ENCODE assay signal across 8 mouse cellular contexts in the genomic region with DNA sequence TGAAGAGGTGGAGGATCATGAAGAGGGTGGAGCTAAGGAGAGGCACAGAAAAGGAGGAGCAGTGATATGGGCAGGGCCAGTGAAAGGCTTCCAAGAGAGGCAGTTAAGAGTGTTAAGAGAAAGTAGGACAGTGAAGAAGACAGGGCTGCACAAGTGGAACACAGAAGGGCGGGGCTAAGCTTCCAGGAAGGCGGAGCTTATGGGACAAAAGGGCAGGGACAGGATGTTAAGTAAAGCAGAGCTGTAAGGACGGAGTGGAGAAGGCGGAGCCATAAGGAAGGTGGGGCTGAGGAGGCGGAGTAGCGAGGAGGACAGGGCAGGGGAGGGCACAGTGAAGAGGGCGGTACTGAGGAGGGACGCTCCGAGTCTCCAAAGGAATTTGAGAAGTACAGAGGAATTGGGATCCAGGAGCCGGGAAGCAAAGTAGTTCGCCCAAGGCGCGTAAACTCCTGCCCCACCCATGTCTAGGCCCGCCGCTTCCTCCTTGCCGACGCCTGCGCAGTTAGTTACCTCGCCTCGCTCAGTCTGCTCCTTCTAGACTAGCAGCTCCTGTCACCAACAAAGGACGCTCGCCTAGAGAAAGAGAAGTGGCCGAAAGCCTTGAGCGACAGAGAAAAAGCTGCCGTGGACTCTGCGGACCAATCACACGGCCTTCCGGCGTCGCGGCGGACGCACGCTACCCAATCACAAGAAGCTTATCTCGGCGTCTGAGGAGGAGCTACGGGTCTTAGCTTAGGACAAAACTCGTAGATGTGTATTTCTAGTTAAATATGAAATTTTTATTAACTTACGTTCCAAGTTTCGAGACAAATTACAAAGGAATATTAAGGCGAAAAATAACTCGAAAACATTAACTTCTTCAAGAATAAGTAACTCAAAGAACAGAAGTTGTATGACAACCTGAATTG. TPM values are rescaled to one million over a fixed set of nuclear protein-coding genes. Genes with fewer than 3 reads are reported as not detected.
DNase-seq lines count a peak whose midpoint lies in the region; ATAC-seq lines count a peak whose summit lies in the region.

A gene (minus strand): TSS at position 700 of the 908 bp plus-strand sequence.

- H3K9ac ChIP-seq in hindbrain, embryonic 14.5 days = peak within 1 kb of the TSS; percentile 75

- under 1% methylated on average over 42 of the region's 42 CpGs for WGBS in hindbrain, embryonic 14.5 days

- ATAC-seq in hindbrain, embryonic 14.5 days (ENCODE audit: low FRiP score) = peak; percentile 97

- H3K27ac ChIP-seq in hindbrain, embryonic 14.5 days = peak within 1 kb of the TSS; percentile 93

- H3K4me3 ChIP-seq in hindbrain, embryonic 14.5 days (replicated peaks; ENCODE audit: low read length) = peak within 1 kb of the TSS; percentile 69

- peak; percentile 100 for DNase-seq in R1 (ENCODE audit: low read depth, low spot score)
- peak; percentile 89 to 90 for DNase-seq in cerebellum, postnatal 25 days
- peak; percentile 77 to 78 for DNase-seq in frontal cortex, postnatal 25 days (ENCODE audit: low spot score in 2 of 2)
- peak; percentile 94 for DNase-seq in hindbrain, embryonic 14.5 days (ENCODE audit: low spot score)
- DNase-seq in layer of hippocampus, postnatal 36 days = peak; percentile 87 to 88
- DNase-seq in lung, postnatal 36 days = peak; percentile 97
- DNase-seq in retina, postnatal 1 day = peak; percentile 98
- peak; percentile 86 to 89 for DNase-seq in urinary bladder, adult 18-20 months (ENCODE audit: low spot score in 2 of 2)

- peaks cover 4% of the 10 kb centered on the region; the same call in 1 of the 2 replicates for H3K4me1 ChIP-seq in hindbrain, embryonic 14.5 days (replicated peaks; ENCODE audit: control insufficient read depth, insufficient read depth, low read length)

- peaks cover 36% of the 10 kb centered on the region for H3K36me3 ChIP-seq in hindbrain, embryonic 14.5 days (replicated peaks; ENCODE audit: control insufficient read depth, insufficient read depth)

- H3K27me3 ChIP-seq in hindbrain, embryonic 14.5 days (ENCODE audit: control insufficient read depth, insufficient read depth, low read length) = no peaks in the 10 kb centered on the region

- H3K4me2 ChIP-seq in hindbrain, embryonic 14.5 days (replicated peaks) = peak within 1 kb of the TSS; percentile 62

- no peaks in the 10 kb centered on the region for H3K9me3 ChIP-seq in hindbrain, embryonic 14.5 days (ENCODE audit: control insufficient read depth, low read length)

RNA-seq across cellular contexts. Expression of the gene that starts here (rescaled TPM):
- polyA plus RNA-seq in hindbrain, embryonic 14.5 days (2014; fragmentation: Nextera tagmentation; extraction: Ambion mirVana) = 57.0 and 57.2 TPM in 2 replicates
- 10 to 100 TPM; 27.9 to 29.2 TPM for total RNA-seq in layer of hippocampus, postnatal 36 days (2021)

Comparison
In these comparisons a context has a peak if more than half of its experiments do, and no peak if none do; other contexts are left out.
1. Peak in every context shown above with its lines: DNase-seq, ATAC-seq, H3K4me3 ChIP-seq and H3K27ac ChIP-seq.